Mouse (Mus musculus) myocyte (in vitro differentiated cells): Measurements from ENCODE around the gene Fyn.

Experiments
- CEBPB ChIP-seq: IDR thresholded peaks from 2 replicates; pipeline ENCODE4 v1.6.1; 2011; ENCODE audit warnings: mild to moderate bottlenecking, moderate library complexity; ENCODE audit not compliant: poor library complexity, insufficient read depth, severe bottlenecking
- E2F4 ChIP-seq: IDR thresholded peaks from one replicate; pipeline ENCODE4 v1.6.1; 2011; ENCODE audit warnings: mild to moderate bottlenecking, control low read depth, moderate library complexity; ENCODE audit not compliant: insufficient read depth
- MAX ChIP-seq: IDR thresholded peaks from one replicate; pipeline ENCODE4 v1.6.1; 2011; ENCODE audit warnings: low read depth, mild to moderate bottlenecking, control low read depth
- MYOD1 ChIP-seq, 3 experiments: IDR thresholded peaks; one replicate each; pipeline ENCODE4 v1.6.1; 2011; ENCODE audit warnings: control low read depth in 2 of 3, low read depth in 2 of 3, mild to moderate bottlenecking in 2 of 3, moderate library complexity in 1 of 3; ENCODE audit not compliant: insufficient read length in 2 of 3, control insufficient read depth in 1 of 3
- MYOG ChIP-seq, 3 experiments: IDR thresholded peaks; one replicate each; pipeline ENCODE4 v1.6.1; 2011; ENCODE audit warnings: control low read depth in 2 of 3, low read depth in 2 of 3, mild to moderate bottlenecking in 2 of 3; ENCODE audit not compliant: insufficient read length in 2 of 3, control insufficient read depth in 1 of 3, insufficient read depth in 1 of 3
- POLR2A ChIP-seq: IDR thresholded peaks from one replicate; pipeline ENCODE4 v1.6.1; 2011; ENCODE audit warnings: low read depth, mild to moderate bottlenecking, control low read depth, moderate library complexity; ENCODE audit not compliant: insufficient read length
- POLR2AphosphoS2 ChIP-seq: IDR thresholded peaks from one replicate; pipeline ENCODE4 v1.6.1; 2011; ENCODE audit warnings: low read depth, control low read depth; ENCODE audit not compliant: insufficient read length
- TCF12 ChIP-seq: IDR thresholded peaks from one replicate; pipeline ENCODE4 v1.6.1; 2011; ENCODE audit warnings: mild to moderate bottlenecking, control low read depth; ENCODE audit not compliant: poor library complexity, insufficient read depth, severe bottlenecking
- USF1 ChIP-seq: IDR thresholded peaks from one replicate; pipeline ENCODE4 v1.6.1; 2011; ENCODE audit warnings: low read depth, mild to moderate bottlenecking, control low read depth, moderate library complexity

DNA sequence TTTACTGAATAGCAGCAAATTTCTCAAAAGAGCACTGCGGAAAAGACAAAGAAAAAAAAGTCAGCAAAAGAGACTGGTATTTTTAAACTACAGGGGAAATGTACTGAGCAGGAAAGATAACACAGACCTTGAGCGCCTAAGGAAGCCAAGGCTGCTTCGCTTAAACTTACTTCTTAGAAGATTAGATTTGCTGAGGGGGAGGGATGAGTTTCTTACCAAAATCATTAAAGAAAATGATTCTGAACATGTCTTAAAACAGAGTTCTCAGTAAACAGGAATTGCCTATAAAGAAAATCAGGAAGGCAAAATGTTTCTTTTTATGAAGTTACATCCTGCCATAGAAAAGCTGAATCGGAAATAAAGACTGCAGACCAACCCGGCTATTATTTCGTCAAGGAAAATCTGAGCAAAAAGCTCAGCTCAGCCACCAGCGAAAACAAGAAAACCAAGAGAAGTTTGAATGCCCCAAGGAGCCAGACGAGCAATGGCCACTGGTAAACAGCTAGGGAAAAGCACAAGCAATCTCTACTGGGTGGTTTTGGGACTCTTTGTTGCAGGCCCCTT, at the start of gene Fyn:
- TF ChIP-seq POLR2AphosphoS2 (no peak), POLR2A (no peak), TCF12 (no peak), E2F4 (no peak), MAX (no peak), USF1 (no peak), CEBPB (no peak), MYOG (IDR thresholded peaks at IDR 0.05; ENCODE audit: control insufficient read depth in 1 of 3, insufficient read depth in 1 of 3, insufficient read length in 2 of 3, low read depth in 2 of 3) (no peak), MYOD1 (IDR thresholded peaks at IDR 0.05; ENCODE audit: control insufficient read depth in 1 of 3, insufficient read length in 2 of 3, low read depth in 2 of 3) (no peak)
